Mouse (Mus musculus) erythroid progenitor cell, adult 5-6 weeks (primary cell): Measurements from ENCODE around the gene Cpne4. TPM values are rescaled to one million over a fixed set of nuclear protein-coding genes. Genes with fewer than 3 reads are reported as not detected.

Experiments
- ATAC-seq: replicated peaks from 2 replicates; pipeline ENCODE4 v1.8.0; 2016; ENCODE audit warnings: moderate number of reproducible peaks, mild to moderate bottlenecking, moderate TSS enrichment, inconsistent platforms; ENCODE audit not compliant: poor library complexity, low FRiP score, severe bottlenecking
- total RNA-seq, 2 experiments: library from RNA; stranded (forward) in 1 of 2; stranded (reverse) in 1 of 2; fragments of 150-400 nt in 1 of 2; fragments of 186-747, 209-891 nt in 1 of 2; gene quantifications; 2 replicates each; pipeline versions ENCODE4 v1.2.3 to v1.2.4; 2015 to 2017; ENCODE audit warnings: low replicate concordance in 2 of 2

Gene Cpne4
- total RNA-seq (2015; ENCODE audit: low replicate concordance): not detected in 2 replicates
- total RNA-seq (2017; ENCODE audit: low replicate concordance): not detected in 2 replicates

GRCm38 (mm10) chr9:104546986-104547385 is at the start of gene Cpne4:
TSS of gene Cpne4 (plus strand) at chr9:104547286.
- no peak for ATAC-seq

- no peak for ATAC-seq
Observed at GRCm38 (mm10) chr9:104515187-104515586, 31.9 kb upstream of the Cpne4 start.

DNA sequence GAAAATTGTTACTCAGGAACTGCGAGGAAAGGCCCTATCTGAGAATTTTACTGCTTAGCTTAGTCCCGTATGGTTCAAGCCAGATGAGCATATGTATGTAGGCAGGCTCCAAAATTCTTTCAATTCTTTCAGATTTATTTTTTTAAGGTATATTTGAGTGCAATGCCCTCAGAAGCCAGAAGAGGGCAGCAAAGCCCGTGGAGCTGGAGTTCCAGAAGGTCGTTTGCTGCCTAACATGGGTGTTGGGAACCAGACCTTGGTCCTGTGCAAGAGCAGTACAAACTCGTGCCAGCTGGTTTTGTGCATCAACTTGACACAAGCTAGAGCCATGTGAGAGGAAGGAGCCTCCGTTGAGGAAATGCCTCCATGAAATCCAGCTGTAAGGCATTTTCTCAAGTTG is 11.6 kb upstream of the Cpne4 start:
- no peak for ATAC-seq

DNA sequence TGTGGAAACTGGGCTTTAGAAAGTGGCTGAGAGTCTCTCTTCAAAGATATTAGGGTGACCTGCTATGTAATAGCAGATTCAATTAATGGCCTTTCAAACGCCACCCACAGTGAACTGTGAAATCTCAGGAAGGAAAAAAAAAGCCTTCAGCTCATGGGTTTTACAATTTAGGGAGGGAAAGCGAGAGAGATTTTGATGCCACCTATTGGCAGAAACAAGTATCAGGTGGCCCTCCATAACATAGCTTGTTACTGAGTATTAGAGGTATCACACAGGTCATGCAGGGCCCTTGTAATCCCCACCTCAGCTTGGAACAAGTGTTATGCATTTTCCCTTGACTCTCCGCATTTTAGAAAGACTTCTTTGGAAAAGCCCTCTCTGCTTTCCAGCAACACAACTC is 18.7 kb downstream of the Cpne4 start:
- no peak for ATAC-seq

DNA sequence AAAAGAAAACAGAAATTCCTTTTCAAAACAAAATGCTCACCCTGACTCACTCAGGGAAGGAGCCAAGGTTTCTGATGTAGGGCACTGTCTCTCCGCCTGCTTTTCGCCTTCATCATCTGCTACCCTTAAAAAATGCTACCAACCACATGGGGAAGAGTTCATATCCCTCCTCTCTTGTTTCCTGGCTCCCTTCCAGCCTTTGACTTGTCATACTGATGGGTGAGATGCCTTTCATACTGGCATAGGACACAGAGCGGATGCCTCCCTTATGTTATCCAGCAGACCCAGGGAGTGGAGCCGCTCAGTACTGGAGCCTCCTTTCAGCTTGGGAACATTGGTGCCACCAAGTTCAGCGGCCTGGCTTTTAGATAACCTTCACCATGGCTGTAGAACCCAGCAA is 19.4 kb downstream of the Cpne4 start:
- ATAC-seq: no peak

- no peak for ATAC-seq
Observed at GRCm38 (mm10) chr9:104567096-104567495, 20.0 kb downstream of the Cpne4 start.

DNA sequence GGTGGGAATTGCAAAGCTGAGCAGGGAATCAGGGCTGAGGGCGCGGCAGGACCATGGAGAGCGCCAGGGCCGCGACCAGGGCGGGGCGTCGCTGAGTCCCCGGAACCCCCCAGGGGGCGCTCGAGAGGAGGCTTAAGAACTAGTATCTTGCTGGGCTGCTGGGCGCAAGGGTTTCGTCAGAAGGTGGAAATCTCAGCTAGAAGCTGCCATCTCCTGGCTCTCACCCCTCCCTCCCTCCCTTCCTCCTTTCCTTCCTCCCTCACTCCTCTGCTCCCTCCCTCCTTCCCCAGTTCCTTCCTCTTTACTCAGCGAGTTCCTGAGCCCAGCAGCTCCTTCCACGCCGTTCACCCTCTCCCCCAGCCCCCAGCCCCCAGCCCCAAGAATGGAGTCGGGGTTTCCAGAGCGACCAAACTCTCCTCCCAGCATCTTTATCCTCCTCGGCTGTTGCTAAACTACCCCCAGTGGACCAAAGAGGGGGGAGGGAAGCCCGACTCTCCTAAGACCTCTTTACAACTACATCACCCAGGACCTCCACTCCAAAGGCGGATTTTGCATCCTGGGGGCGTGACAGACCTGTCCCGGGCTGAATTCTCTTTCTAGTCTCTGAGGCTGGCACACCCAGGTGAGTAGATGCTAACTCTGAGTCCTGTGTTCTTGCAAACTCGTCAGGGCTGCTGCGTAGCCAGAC is 22.5 kb downstream of the Cpne4 start:
- ATAC-seq: no peak

DNA sequence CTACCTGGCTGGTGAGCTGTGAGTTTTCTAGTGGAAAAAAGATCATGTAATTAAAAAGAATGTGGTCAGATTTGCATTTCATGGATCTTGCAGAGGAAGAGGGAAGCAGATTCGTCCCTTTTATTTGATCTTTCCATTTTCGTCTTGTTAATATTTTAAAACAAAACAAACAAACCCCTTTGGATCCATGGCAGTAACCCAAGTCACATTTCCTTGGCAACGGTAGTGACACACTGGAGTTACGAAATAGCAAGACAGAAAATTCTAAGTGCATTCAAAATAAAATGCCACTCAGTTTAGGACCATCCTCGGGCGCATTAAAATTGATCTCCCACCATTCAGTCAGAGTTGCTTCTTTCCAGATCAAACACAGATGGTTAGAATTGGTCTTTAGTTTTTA is 25.8 kb downstream of the Cpne4 start:
- ATAC-seq: no peak

DNA sequence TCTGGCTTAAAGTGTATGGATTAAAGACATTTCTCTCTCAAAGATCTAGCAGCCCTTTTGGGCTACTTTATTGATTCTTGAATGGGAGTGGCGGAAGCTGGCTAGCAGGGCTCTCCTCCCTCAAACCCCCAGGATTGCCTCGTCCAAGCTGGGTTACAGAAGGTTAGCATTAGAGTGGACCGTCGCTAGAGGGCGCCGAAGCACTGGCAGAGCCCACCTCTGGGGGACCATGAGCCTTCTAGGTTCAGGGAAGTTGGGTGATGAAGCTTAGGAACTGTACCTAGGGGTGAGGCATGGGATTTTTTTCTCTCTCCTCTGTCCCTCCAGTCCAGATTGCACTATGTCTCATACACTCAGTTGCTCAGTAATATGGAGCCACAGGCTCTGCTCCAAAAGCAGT is 27.4 kb downstream of the Cpne4 start:
- ATAC-seq: no peak

GRCm38 (mm10) chr9:104581921-104582624 is 35.0 kb downstream of the Cpne4 start:
- ATAC-seq: no peak

GRCm38 (mm10) chr9:104582675-104583074 is 35.6 kb downstream of the Cpne4 start:
- no peak for ATAC-seq

DNA sequence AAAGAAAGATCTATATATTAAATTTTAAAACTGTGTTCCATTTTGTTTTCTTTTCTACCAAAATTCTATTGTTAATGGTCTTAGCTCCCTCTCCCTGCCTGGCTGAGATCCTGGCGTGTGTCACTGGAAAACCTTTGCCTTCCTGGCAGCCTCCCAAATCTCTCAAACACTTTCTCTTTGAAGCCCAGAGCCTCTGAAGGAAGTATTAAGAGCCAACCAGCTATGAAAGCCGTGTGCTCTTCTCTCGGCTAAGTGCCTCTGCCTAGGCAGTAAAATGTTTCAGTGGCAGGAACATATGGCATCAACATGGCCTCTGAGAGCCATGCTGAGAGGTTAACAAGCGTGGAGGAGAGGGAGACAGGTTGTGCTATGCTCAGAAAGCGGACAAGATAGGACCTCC is 47.5 kb downstream of the Cpne4 start:
- no peak for ATAC-seq

GRCm38 (mm10) chr9:104594979-104595378 is 47.9 kb downstream of the Cpne4 start:
- ATAC-seq: no peak

DNA sequence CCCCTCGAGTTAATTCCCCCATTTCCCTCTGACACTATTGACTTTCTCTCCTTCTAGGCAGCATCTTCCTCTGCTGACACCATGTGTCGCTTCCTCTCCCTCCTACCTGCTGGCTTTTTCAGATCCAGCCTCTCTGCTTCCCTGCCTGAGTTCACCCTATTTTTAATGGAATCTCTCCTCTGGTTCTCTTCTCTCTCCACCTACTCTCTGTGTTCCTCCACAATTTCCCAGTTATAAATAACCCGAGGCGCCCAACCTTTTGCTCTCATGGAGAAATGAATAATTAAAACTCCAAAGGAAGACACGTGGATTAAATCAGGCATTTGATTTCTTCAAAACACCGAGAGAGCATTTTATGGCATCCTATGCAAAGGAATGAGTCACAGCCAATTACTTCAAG is 65.4 kb downstream of the Cpne4 start:
- no peak for ATAC-seq

- no peak for ATAC-seq
Observed at GRCm38 (mm10) chr9:104616691-104617090, 69.6 kb downstream of the Cpne4 start.

DNA sequence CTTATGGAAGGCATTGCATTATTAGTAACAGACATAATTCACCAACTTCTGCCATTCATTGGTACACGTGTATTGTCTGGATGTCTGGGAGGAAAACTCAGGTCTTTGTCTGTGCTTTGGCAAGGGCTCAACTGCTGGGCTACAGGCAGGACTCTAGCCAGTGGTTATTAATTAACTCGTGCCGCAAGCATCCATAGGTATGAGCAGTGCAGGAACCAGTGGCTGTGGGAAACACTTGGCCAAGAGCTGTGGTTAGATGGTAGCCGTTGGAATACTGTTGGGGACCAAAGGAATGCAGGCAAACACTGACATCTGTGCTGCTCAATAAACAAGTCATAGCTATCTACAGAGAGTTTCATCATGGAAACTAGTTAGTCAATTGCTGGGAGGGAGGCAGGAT is 76.5 kb downstream of the Cpne4 start:
- ATAC-seq: no peak

GRCm38 (mm10) chr9:104627816-104628215 is 80.7 kb downstream of the Cpne4 start:
- ATAC-seq: no peak

DNA sequence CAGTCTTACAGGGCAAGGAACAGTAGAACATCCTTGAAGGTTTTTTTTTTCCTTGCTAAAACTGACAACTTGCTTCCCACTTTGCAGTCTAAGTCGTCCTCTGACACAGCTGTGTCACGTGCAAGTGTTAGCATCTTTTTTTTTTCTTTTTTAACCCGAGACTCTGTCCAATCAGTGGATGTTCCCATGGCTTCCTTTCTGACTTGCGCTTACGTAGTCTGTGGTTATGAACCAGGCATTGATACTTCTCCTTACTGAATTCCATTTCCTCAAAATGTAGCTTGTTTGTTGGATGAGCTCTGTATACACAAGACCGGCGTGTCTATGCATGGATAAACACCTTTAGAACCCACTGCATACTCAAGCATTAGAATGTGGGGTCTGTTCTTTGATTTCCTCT is 82.2 kb downstream of the Cpne4 start:
- ATAC-seq: no peak

- no peak for ATAC-seq
Observed at GRCm38 (mm10) chr9:104646348-104646994, 99.4 kb downstream of the Cpne4 start.

GRCm38 (mm10) chr9:104652691-104653261 is 105.7 kb downstream of the Cpne4 start:
- no peak for ATAC-seq

- ATAC-seq: no peak
Observed at GRCm38 (mm10) chr9:104659758-104660157, 112.7 kb downstream of the Cpne4 start.
